Mouse (Mus musculus): ENCODE data around the gene Cuedc1. TPM values are rescaled to one million over a fixed set of nuclear protein-coding genes. Genes with fewer than 3 reads are reported as not detected.

Cuedc1 gene
- total and polyA plus RNA-seq, 3 experiments = 1.0 to 4.8 TPM; not detected in 1

DNA sequence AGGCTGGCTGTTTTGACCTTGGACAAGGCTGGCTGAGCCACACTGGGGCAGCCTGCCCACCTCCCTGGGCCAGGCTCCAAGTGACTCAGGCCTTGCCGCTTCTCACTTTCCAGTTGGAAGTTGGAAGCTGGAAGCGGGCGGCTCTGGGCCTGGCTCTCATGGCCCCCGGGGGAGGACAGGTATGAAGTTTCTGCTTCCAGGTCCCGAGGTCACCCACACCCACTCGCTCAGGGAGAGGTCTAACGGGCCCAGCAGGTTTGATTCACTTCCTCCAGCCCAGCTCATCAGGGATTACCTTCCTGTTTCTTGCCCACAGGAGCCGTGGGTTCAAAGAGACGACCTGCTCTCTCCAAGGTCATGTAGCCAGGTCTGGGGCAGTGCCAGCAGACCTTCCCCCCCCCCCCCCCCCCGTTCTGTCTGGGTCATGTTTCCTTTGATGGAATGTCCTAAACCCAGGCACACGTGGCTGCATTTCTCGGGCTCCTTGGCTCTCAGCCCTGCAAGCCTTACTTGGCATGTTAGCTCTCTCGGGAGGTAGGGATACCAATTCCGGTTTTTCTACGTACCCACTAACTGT lies 67.0 kb downstream of the Cuedc1 start:
- H3K27me3 ChIP-seq (ENCODE audit: control insufficient read depth in 1 of 2, insufficient read depth in 2 of 2, low read length in 2 of 2) = no peaks in the 10 kb centered on the region
- no peak for TF ChIP-seq MAZ (IDR thresholded peaks at IDR 0.05; ENCODE audit: low read depth, low read length)
- TF ChIP-seq POLR2A (IDR thresholded peaks at IDR 0.05; ENCODE audit: control insufficient read depth in 1 of 2, insufficient read depth in 1 of 2, low read depth in 1 of 2, low read length in 2 of 2, poor library complexity in 1 of 2) = no peak
- TF ChIP-seq NELFE (IDR thresholded peaks at IDR 0.05; ENCODE audit: low read depth, low read length) = peak; percentile 24; the same call in 1 of the 2 replicates
- TF ChIP-seq TAL1 (IDR thresholded peaks at IDR 0.05; ENCODE audit: low read length) = no peak
- TF ChIP-seq ZMIZ1 (IDR thresholded peaks at IDR 0.05; ENCODE audit: low read depth, low read length) = no peak
- no peak for TF ChIP-seq TBP (IDR thresholded peaks at IDR 0.05; ENCODE audit: low read depth, low read length)
- no peak for TF ChIP-seq ZKSCAN1 (IDR thresholded peaks at IDR 0.05; ENCODE audit: low read depth, low read length)
- no peak for TF ChIP-seq ELF1 (IDR thresholded peaks at IDR 0.05; ENCODE audit: low read depth, low read length)
- TF ChIP-seq POLR2AphosphoS5 (IDR thresholded peaks at IDR 0.05; ENCODE audit: borderline replicate concordance, low read depth, low read length) = no peak
- TF ChIP-seq MAFK (IDR thresholded peaks at IDR 0.05; ENCODE audit: borderline replicate concordance, low read depth, low read length) = no peak
- peak; percentile 36; the same call in 1 of the 2 replicates for TF ChIP-seq MAX (IDR thresholded peaks at IDR 0.05; ENCODE audit: low read length)
- TF ChIP-seq E2F4 (IDR thresholded peaks at IDR 0.05; ENCODE audit: borderline replicate concordance, low read depth, low read length) = no peak
- no peak for TF ChIP-seq USF1 (IDR thresholded peaks at IDR 0.05; ENCODE audit: low read depth, low read length)
- TF ChIP-seq UBTF (IDR thresholded peaks at IDR 0.05; ENCODE audit: borderline replicate concordance, insufficient read depth, low read depth, low read length) = no peak
- TF ChIP-seq MYB (IDR thresholded peaks at IDR 0.05; ENCODE audit: low read depth, low read length) = 0 out of 2 replicates have a peak, but pooled peaks have one; percentile 2
- no peak for TF ChIP-seq GATA1 (IDR thresholded peaks at IDR 0.05; ENCODE audit: low read depth, low read length)
- TF ChIP-seq SIN3A (IDR thresholded peaks at IDR 0.05; ENCODE audit: low read length) = no peak
- TF ChIP-seq NRF1 (IDR thresholded peaks at IDR 0.05; ENCODE audit: insufficient read depth, low read depth, low read length, poor library complexity, severe bottlenecking) = no peak
- no peak for TF ChIP-seq CTCF (IDR thresholded peaks at IDR 0.05 in 2 of 3, conservative IDR thresholded peaks at IDR 0.05 in 1 of 3; ENCODE audit: control insufficient read depth in 1 of 3, insufficient read depth in 1 of 3, low read depth in 2 of 3, low read length in 3 of 3, poor library complexity in 1 of 3, severe bottlenecking in 1 of 3)
- TF ChIP-seq GABPA (IDR thresholded peaks at IDR 0.05; ENCODE audit: low read depth, low read length) = no peak
- TF ChIP-seq MYC (IDR thresholded peaks at IDR 0.05; ENCODE audit: low read depth, low read length) = 0 out of 2 replicates have a peak, but pooled peaks have one; percentile 14
- peaks cover 0 to 19% of the 10 kb centered on the region in 2 experiments; a peak in 3 of 4 replicates for H3K4me1 ChIP-seq (ENCODE audit: control insufficient read depth in 1 of 2, insufficient read depth in 2 of 2, low read length in 2 of 2)
- peaks cover 0 to 4% of the 10 kb centered on the region in 2 experiments; a peak in 2 of 4 replicates for H3K36me3 ChIP-seq (ENCODE audit: control insufficient read depth in 1 of 2, insufficient read depth in 2 of 2, low read length in 2 of 2)
- no peaks in the 10 kb centered on the region; the same call in 1 of the 2 replicates for H3K79me2 ChIP-seq (ENCODE audit: control insufficient read depth, insufficient read depth, low read length, poor library complexity)
- H3K27ac ChIP-seq (ENCODE audit: control insufficient read depth, low read depth, low read length) = peak overlapping the region; percentile 51
- peak; percentile 61 for DNase-seq (ENCODE audit: low read depth, low spot score)
- H3K9me3 ChIP-seq (replicated peaks; ENCODE audit: insufficient read depth, low read length) = no peaks in the 10 kb centered on the region
- peak overlapping the region; percentile 34 for H3K9ac ChIP-seq (ENCODE audit: control insufficient read depth, low read depth, low read length, poor library complexity, severe bottlenecking)
- peak overlapping the region; percentile 51 to 55 for H3K4me3 ChIP-seq (ENCODE audit: control insufficient read depth in 1 of 2, insufficient read depth in 1 of 2, low read depth in 2 of 2, low read length in 2 of 2)

Measured in MEL (cell line).